Mouse (Mus musculus) skeletal muscle tissue, adult 2 months (tissue): ENCODE data around the gene Gphn.

Experiments
- DNase-seq: peaks from one replicate; pipeline ENCODE4 v3.0.0-alpha.2; 2012; ENCODE audit warnings: low read depth, low spot score

Gphn gene

DNA sequence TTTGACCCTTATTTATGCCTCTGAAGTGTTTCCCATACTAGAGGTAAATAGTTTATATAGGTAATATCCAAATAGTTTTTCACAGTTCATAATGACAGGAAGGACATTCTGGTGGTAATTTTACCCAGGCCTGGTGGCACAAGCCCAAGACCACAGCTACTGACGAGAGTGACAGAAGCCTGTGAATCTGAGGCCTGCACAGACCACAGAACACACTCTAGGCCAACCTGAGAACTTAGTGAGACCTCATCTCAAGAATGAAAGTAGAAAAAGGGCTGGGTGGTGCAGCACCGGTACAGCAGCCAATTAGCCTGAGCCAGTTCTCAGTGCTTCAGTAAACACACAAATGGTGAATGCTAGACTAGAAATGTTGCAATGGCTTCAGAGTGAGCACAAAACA lies 491.6 kb downstream of the Gphn start:
- DNase-seq, result no peak

- DNase-seq, result no peak
Observed at GRCm38 (mm10) chr12:78727723-78728122, 501.5 kb downstream of the Gphn start.
